In genomic region chr8:48844370-48844905, GRCm38 (mm10) we compare ENCODE assay signal across 7 mouse cellular contexts. TPM values are rescaled to one million over a fixed set of nuclear protein-coding genes. Genes with fewer than 3 reads are reported as not detected.
DNase-seq lines count a peak whose midpoint lies in the region; ATAC-seq and TF ChIP-seq lines count a peak whose summit lies in the region.

No protein-coding gene starts in this region.

- peaks cover 33% of the 10 kb centered on the region for H3K79me2 ChIP-seq in C2C12 (ENCODE audit: control insufficient read depth, insufficient read depth)

- no peaks in the 10 kb centered on the region for H3K9me3 ChIP-seq in heart, postnatal 0 days (replicated peaks; ENCODE audit: control insufficient read depth, low read length)
- H3K9me3 ChIP-seq in limb, embryonic 11.5 days (ENCODE audit: control insufficient read depth, low read length) = no peaks in the 10 kb centered on the region
- H3K9me3 ChIP-seq in stomach, embryonic 15.5 days = no peaks in the 10 kb centered on the region

- no peak for TF ChIP-seq CTCF in C2C12 (IDR thresholded peaks at IDR 0.05; ENCODE audit: control insufficient read depth, insufficient read depth, insufficient read length)
- no peak for TF ChIP-seq CTCF in heart, postnatal 0 days (IDR thresholded peaks at IDR 0.05; ENCODE audit: low read depth)

- H3K79me3 ChIP-seq in C2C12 (ENCODE audit: low read depth) = peaks cover 9% of the 10 kb centered on the region

- H3K4me3 ChIP-seq in C2C12 (ENCODE audit: insufficient read depth, poor library complexity, severe bottlenecking) = peak overlapping the region; percentile 66
- H3K4me3 ChIP-seq in heart, postnatal 0 days (ENCODE audit: low read depth, low read length) = peak overlapping the region; percentile 70
- H3K4me3 ChIP-seq in limb, embryonic 11.5 days (ENCODE audit: low read depth, low read length) = peak overlapping the region; percentile 70
- H3K4me3 ChIP-seq in stomach, embryonic 15.5 days (replicated peaks) = peak overlapping the region; percentile 78

- H3K9ac ChIP-seq in heart, postnatal 0 days (replicated peaks; ENCODE audit: low read depth, low read length) = no peak overlapping the region
- H3K9ac ChIP-seq in limb, embryonic 11.5 days (ENCODE audit: low read length) = no peak overlapping the region; the same call in 1 of the 2 replicates
- no peak overlapping the region; the same call in 1 of the 2 replicates for H3K9ac ChIP-seq in stomach, embryonic 15.5 days

- peak; percentile 16; the same call in 1 of the 2 replicates for ATAC-seq in heart, postnatal 0 days (ENCODE audit: insufficient read depth, low read depth)
- ATAC-seq in limb, embryonic 11.5 days (ENCODE audit: insufficient number of reproducible peaks, low FRiP score, low TSS enrichment, low read depth) = no peak
- ATAC-seq in stomach, embryonic 15.5 days (ENCODE audit: insufficient read depth, low FRiP score, low read depth) = no peak
- ATAC-seq in megakaryocyte progenitor cell, adult 5-6 weeks (replicated peaks; ENCODE audit: poor library complexity) = no peak

- no peak overlapping the region for H3ac ChIP-seq in C2C12 (ENCODE audit: control insufficient read depth, insufficient read length, low read depth)

- H3K36me3 ChIP-seq in C2C12 (ENCODE audit: control insufficient read depth, insufficient read depth) = no peaks in the 10 kb centered on the region
- H3K36me3 ChIP-seq in heart, postnatal 0 days (replicated peaks; ENCODE audit: control insufficient read depth, insufficient read depth, low read length) = no peaks in the 10 kb centered on the region
- H3K36me3 ChIP-seq in limb, embryonic 11.5 days (ENCODE audit: control insufficient read depth, insufficient read depth, low read length) = no peaks in the 10 kb centered on the region
- H3K36me3 ChIP-seq in stomach, embryonic 15.5 days = no peaks in the 10 kb centered on the region

- H3K27me3 ChIP-seq in C2C12 (ENCODE audit: control insufficient read depth, insufficient read depth, insufficient read length) = no peaks in the 10 kb centered on the region
- peaks cover 76% of the 10 kb centered on the region for H3K27me3 ChIP-seq in heart, postnatal 0 days (ENCODE audit: control insufficient read depth, insufficient read depth, low read length)
- H3K27me3 ChIP-seq in limb, embryonic 11.5 days (ENCODE audit: control insufficient read depth, insufficient read depth, low read length) = peaks cover 21% of the 10 kb centered on the region
- H3K27me3 ChIP-seq in stomach, embryonic 15.5 days (replicated peaks) = 0 out of 2 replicates have a peak, but pooled peaks cover 6% of the 10 kb centered on the region

- WGBS in heart, postnatal 0 days = 2% methylated on average over 14 of the region's 14 CpGs
- under 1% methylated on average over 14 of the region's 14 CpGs for WGBS in limb, embryonic 11.5 days
- WGBS in stomach, embryonic 15.5 days = 4% methylated on average over 14 of the region's 14 CpGs

- H3K4me1 ChIP-seq in heart, postnatal 0 days (ENCODE audit: control insufficient read depth, insufficient read depth) = peaks cover 6% of the 10 kb centered on the region; the same call in 1 of the 2 replicates
- peaks cover 8% of the 10 kb centered on the region for H3K4me1 ChIP-seq in limb, embryonic 11.5 days (ENCODE audit: control insufficient read depth, insufficient read depth, low read length)
- H3K4me1 ChIP-seq in stomach, embryonic 15.5 days = peaks cover 11% of the 10 kb centered on the region; the same call in 1 of the 2 replicates

- H3K4me2 ChIP-seq in heart, postnatal 0 days (ENCODE audit: low read depth, low read length) = peak overlapping the region; percentile 72
- peak overlapping the region; percentile 78 for H3K4me2 ChIP-seq in limb, embryonic 11.5 days (ENCODE audit: low read depth, severe bottlenecking)
- peak overlapping the region; percentile 88 for H3K4me2 ChIP-seq in stomach, embryonic 15.5 days

- no peak overlapping the region for H3K27ac ChIP-seq in heart, postnatal 0 days (ENCODE audit: low read depth)
- H3K27ac ChIP-seq in limb, embryonic 11.5 days (replicated peaks; ENCODE audit: low read depth, low read length) = no peak overlapping the region
- H3K27ac ChIP-seq in stomach, embryonic 15.5 days = no peak overlapping the region

- peak; percentile 8 for DNase-seq in R1 (ENCODE audit: low read depth, low spot score)
- no peak for DNase-seq in heart, postnatal 0 days (ENCODE audit: low spot score)
- DNase-seq in limb, embryonic 11.5 days (ENCODE audit: low spot score) = peak; percentile 41
- DNase-seq in thymus, postnatal 0 days (ENCODE audit: low spot score) = no peak

- TF ChIP-seq EP300 in heart, postnatal 0 days (IDR thresholded peaks at IDR 0.05; ENCODE audit: low read depth) = no peak

TF ChIP-seq in C2C12, 6 proteins besides CTCF, POLR2A, EP300 and RAD21:
- TF ChIP-seq FOSL1 (IDR thresholded peaks at IDR 0.05; ENCODE audit: insufficient read depth, low read length, poor library complexity, severe bottlenecking) (no peak), MYOG (IDR thresholded peaks at IDR 0.05; ENCODE audit: control insufficient read depth, extremely low read depth, insufficient read length) (no peak), MYOD1 (IDR thresholded peaks at IDR 0.05; ENCODE audit: control insufficient read depth, insufficient read length, low read depth) (no peak), MAX (IDR thresholded peaks at IDR 0.05) (no peak), USF1 (IDR thresholded peaks at IDR 0.05; ENCODE audit: low read depth) (no peak), CEBPB (IDR thresholded peaks at IDR 0.05; ENCODE audit: low read depth) (no peak)
TF ChIP-seq in C2C12: peak in this region for 0.

RNA-seq across cellular contexts. Expression of gene Tenm3, which starts 0.7 kb away (rescaled TPM):
- polyA plus RNA-seq in C2C12 (2012; fragmentation: generic; extraction: Trizol) = 18.2 TPM
- 4.2 and 17.2 TPM in 2 replicates for total RNA-seq in heart, postnatal 0 days (2014; rRNA removed; ENCODE audit: low replicate concordance)
- 1.5 and 1.6 TPM in 2 replicates for polyA plus RNA-seq in heart, postnatal 0 days (2015; fragmentation: Nextera tagmentation; extraction: Ambion mirVana)
- 51.6 and 52.1 TPM in 2 replicates for polyA plus RNA-seq in limb, embryonic 11.5 days (2014; fragmentation: Nextera tagmentation; extraction: Ambion mirVana)
- 14.6 and 16.0 TPM in 2 replicates for polyA plus RNA-seq in stomach, embryonic 15.5 days (2015; fragmentation: Nextera tagmentation; extraction: Ambion mirVana)
- polyA plus RNA-seq in thymus, postnatal 0 days (2015; fragmentation: Nextera tagmentation; extraction: Ambion mirVana) = 1.7 and 2.1 TPM in 2 replicates
- total RNA-seq in megakaryocyte progenitor cell, adult 5-6 weeks (2015) = not detected in 2 replicates
- not detected in 2 replicates for total RNA-seq in megakaryocyte progenitor cell, adult 5-6 weeks (2017)

Comparison
In these comparisons a context has a peak if more than half of its experiments do, and no peak if none do; other contexts are left out.
1. DNase-seq: peak in R1 (single experiment) and limb, embryonic 11.5 days (single experiment); none in heart, postnatal 0 days (single experiment) and thymus, postnatal 0 days (single experiment).
2. Peak in every context shown above with its lines, with median percentiles within 50 percentile points of each other: H3K4me3 ChIP-seq and H3K4me2 ChIP-seq.